Mouse (Mus musculus): ENCODE measurements around the gene Gpr137. TPM values are rescaled to one million over a fixed set of nuclear protein-coding genes. Genes with fewer than 3 reads are reported as not detected.
"Not testable (repeated sequence)": the region's sequence is repeated elsewhere in the genome, so short reads cannot be mapped to it uniquely, and the experiment has no call there.

The Gpr137 gene
- polyA plus RNA-seq, 1 experiment from 2014 or later: 67.1 TPM

DNA sequence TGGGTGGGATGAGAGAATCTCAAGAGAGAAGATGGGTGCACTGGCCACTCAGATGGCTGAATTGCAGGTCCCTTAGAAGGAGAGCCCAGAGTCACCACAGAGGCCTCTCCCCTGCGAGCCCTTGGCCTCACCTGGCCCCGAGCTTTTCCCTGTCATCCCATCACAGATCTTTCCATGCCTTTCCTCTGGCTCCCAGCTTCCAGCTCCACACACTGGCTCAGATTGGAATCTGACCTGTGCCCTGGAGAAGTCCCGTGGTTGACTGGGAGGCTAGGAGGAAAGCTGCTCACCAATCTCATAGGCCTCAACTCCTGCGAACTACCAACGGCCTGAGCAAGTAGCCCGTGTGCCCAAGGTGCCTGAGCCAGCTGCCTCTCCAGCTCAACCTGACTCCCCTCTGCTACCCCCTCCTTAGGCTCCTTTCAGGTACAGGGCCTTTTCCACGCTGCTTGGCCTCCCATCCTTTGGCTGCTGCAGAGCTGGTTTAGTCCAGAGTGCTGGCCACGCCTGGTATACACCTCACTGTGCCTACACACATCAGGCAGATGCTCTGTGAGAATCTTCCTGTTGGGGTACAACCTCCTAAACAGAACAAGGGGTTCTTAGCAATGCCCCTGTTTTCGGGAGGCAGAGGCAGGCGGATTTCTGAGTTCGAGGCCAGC, 36.7 kb downstream of the Gpr137 start:
- Histone ChIP-seq H3K27ac (ENCODE audit: low read depth, low read length) (no peak overlapping the region), H3K27me3 (replicated peaks; ENCODE audit: control insufficient read depth, insufficient read depth, low read length) (no peaks in the 10 kb centered on the region), H3K36me3 (ENCODE audit: control insufficient read depth, insufficient read depth, low read length) (peaks cover 19% of the 10 kb centered on the region), H3K4me3 (ENCODE audit: low read length) (no peak overlapping the region), H3K4me2 (ENCODE audit: low read length) (no peak overlapping the region), H3K4me1 (ENCODE audit: control insufficient read depth, insufficient read depth, low read depth, low read length) (peaks cover 20% of the 10 kb centered on the region), H3K9ac (ENCODE audit: low read depth, low read length) (no peak overlapping the region), H3K9me3 (ENCODE audit: control insufficient read depth, low read length) (no peaks in the 10 kb centered on the region)
- 93% methylated on average over 11 of the region's 11 CpGs for WGBS
- ATAC-seq: no peak

DNA sequence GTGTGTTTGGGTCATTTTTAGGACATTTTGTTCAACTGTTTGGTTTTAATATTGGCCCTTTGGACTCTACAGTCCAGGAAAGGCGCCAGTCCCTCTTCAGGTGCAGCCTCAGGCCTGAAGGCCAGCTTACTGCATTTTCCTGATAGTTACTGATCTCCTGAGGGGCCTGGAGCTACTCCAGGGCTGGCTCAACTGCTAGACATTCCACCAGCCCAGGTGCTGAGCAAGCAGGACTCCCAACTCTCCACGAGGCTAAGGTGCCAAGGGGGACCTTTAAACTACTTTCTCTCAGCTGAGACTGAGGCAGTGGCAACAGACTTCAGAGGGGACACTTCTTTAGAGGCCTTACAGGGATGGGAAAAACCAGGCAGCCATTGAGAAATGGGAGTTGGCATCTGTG, 37.4 kb downstream of the Gpr137 start:
- no peak for ATAC-seq
- no peak overlapping the region for H3K27ac ChIP-seq (ENCODE audit: low read depth, low read length)
- H3K36me3 ChIP-seq (ENCODE audit: control insufficient read depth, insufficient read depth, low read length): peaks cover 19% of the 10 kb centered on the region
- H3K9ac ChIP-seq (ENCODE audit: low read depth, low read length): no peak overlapping the region
- no peaks in the 10 kb centered on the region for H3K27me3 ChIP-seq (replicated peaks; ENCODE audit: control insufficient read depth, insufficient read depth, low read length)
- 85% methylated on average over 2 of the region's 2 CpGs for WGBS
- peaks cover 20% of the 10 kb centered on the region for H3K4me1 ChIP-seq (ENCODE audit: control insufficient read depth, insufficient read depth, low read depth, low read length)
- H3K9me3 ChIP-seq (ENCODE audit: control insufficient read depth, low read length): no peaks in the 10 kb centered on the region
- no peak overlapping the region for H3K4me3 ChIP-seq (ENCODE audit: low read length)
- no peak overlapping the region for H3K4me2 ChIP-seq (ENCODE audit: low read length)

DNA sequence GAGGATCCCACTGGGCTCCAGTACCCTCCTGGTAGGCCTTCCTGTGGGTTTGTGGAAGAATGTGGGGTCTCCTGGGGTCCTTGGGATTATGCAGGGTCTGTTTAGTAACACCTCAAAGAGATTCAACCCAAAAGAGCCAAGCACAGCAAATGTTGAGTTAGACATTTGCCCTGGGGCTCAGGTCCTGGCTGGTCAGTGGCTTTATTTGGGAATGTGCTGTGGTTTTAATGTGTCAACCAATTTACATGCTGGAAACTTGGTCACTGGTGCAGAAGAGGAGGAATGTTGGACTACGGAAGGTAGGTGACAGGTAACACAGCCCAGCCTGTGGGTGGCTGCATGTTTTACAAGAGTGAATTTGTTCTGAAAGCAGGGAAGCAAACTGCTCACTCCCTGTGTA, 39.2 kb downstream of the Gpr137 start:
- ATAC-seq: no peak
- H3K4me1 ChIP-seq (ENCODE audit: control insufficient read depth, insufficient read depth, low read depth, low read length): peaks cover 10% of the 10 kb centered on the region
- 97% methylated on average over 1 of the region's 1 CpGs for WGBS
- H3K4me3 ChIP-seq (ENCODE audit: low read length): no peak overlapping the region
- H3K9me3 ChIP-seq (ENCODE audit: control insufficient read depth, low read length): no peaks in the 10 kb centered on the region
- no peaks in the 10 kb centered on the region for H3K27me3 ChIP-seq (replicated peaks; ENCODE audit: control insufficient read depth, insufficient read depth, low read length)
- peaks cover 19% of the 10 kb centered on the region for H3K36me3 ChIP-seq (ENCODE audit: control insufficient read depth, insufficient read depth, low read length)
- H3K9ac ChIP-seq (ENCODE audit: low read depth, low read length): no peak overlapping the region
- H3K4me2 ChIP-seq (ENCODE audit: low read length): no peak overlapping the region
- no peak overlapping the region for H3K27ac ChIP-seq (ENCODE audit: low read depth, low read length)

DNA sequence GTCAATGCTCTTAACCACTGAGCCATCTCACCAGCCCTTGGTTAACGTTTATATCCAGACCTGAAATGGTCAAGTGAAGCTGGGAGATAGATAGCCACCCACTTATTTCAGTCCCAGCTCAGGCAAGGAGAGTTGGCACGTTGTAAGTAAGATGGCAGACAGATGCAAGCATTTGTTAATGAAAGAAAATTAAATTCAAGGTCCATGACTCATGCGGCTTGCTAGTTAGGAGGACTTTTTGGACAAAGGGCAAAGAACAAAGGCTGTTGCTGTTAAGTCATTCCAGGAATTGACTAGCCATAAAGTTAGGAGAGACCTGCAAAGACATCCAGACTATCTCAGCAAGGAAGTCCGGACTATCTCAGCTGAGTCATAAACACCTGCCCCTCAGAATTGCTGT, 42.6 kb downstream of the Gpr137 start:
- no peaks in the 10 kb centered on the region for H3K4me1 ChIP-seq (ENCODE audit: control insufficient read depth, insufficient read depth, low read depth, low read length)
- H3K4me2 ChIP-seq (ENCODE audit: low read length): no peak overlapping the region
- H3K27ac ChIP-seq (ENCODE audit: low read depth, low read length): no peak overlapping the region
- H3K36me3 ChIP-seq (ENCODE audit: control insufficient read depth, insufficient read depth, low read length): no peaks in the 10 kb centered on the region
- no peak overlapping the region for H3K4me3 ChIP-seq (ENCODE audit: low read length)
- H3K27me3 ChIP-seq (replicated peaks; ENCODE audit: control insufficient read depth, insufficient read depth, low read length): no peaks in the 10 kb centered on the region
- no peak for ATAC-seq
- H3K9ac ChIP-seq (ENCODE audit: low read depth, low read length): no peak overlapping the region
- no peaks in the 10 kb centered on the region for H3K9me3 ChIP-seq (ENCODE audit: control insufficient read depth, low read length)
- WGBS: 86% methylated on average over 4 of the region's 4 CpGs

DNA sequence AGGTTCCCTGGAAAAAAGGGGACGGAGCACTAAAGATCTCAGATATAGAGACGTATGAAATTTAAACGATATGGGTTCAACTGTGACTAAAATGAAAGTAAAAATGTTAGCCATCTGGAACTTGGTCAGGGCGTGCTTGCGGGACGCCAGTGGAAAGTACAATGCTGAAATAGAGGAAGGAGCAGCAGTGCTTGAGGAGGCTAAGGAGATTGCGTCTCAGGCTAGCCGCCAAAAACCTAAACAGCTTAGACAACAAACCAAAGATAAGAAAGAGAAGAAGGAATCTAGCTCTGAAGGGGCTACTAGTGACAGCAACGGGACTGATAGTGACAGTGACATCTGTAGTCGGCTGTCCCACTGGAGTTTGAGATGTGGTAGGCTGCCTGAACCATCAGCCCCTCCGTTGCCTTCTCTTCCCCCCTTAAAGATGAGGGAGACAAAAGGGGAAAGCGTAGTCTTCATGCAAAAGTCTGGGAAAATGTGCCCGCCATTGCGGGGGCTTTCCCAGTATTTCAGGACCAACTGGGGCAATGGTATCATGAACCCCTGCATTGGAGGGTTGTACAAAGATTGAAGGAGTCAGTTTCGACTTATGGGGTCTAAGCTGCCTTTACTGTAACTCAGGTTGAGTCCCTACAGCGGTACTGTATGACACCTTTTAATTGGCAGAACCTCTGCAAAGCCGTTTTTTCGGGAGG, 46.5 kb downstream of the Gpr137 start:
- WGBS: 94% methylated on average over 18 of the region's 18 CpGs
- not testable (repeated sequence) for H3K4me3 ChIP-seq (ENCODE audit: low read length); ATAC-seq; H3K27me3 ChIP-seq (replicated peaks; ENCODE audit: control insufficient read depth, insufficient read depth, low read length); H3K4me2 ChIP-seq (ENCODE audit: low read length); H3K36me3 ChIP-seq (ENCODE audit: control insufficient read depth, insufficient read depth, low read length); H3K9ac ChIP-seq (ENCODE audit: low read depth, low read length); H3K27ac ChIP-seq (ENCODE audit: low read depth, low read length); H3K9me3 ChIP-seq (ENCODE audit: control insufficient read depth, low read length); H3K4me1 ChIP-seq (ENCODE audit: control insufficient read depth, insufficient read depth, low read depth, low read length)

DNA sequence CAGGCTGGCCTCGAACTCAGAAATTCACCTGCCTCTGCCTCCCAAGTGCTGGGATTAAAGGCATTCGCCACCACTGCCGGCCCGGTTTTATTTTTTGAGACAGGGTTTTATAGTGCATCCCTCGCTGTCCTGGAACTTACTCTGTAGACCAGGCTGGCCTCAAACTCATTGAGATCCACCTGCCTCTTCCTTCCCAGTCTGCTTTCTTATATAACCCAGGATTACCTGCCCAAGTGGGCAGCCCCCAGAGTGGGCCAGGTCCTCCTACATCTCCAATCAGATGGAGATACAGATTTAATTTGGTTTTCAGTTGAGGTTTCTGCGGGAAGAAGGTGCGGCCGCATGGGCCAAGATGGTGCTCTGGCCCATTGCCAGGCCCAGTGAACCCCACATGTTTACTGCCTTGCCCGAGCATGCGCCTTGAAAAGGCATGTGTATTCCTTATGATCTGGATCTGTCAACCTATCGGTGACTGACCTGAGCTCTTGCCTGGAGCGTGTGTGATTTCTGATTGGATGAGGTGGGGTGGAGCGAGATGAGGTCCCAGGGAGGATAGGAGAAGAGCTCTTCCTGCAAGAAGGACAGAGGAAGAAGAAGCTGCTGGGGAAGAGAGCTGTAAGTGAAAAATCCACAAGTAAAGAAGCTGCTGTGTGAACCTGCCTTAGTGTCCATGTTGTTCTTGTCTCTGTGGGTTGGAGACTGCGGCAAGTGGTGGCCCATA, 48.4 kb downstream of the Gpr137 start:
- Histone ChIP-seq H3K4me2 (ENCODE audit: low read length) (no peak overlapping the region), H3K9ac (ENCODE audit: low read depth, low read length) (no peak overlapping the region), H3K4me1 (ENCODE audit: control insufficient read depth, insufficient read depth, low read depth, low read length) (no peaks in the 10 kb centered on the region), H3K27ac (ENCODE audit: low read depth, low read length) (no peak overlapping the region), H3K27me3 (replicated peaks; ENCODE audit: control insufficient read depth, insufficient read depth, low read length) (no peaks in the 10 kb centered on the region), H3K36me3 (ENCODE audit: control insufficient read depth, insufficient read depth, low read length) (no peaks in the 10 kb centered on the region), H3K4me3 (ENCODE audit: low read length) (no peak overlapping the region), H3K9me3 (ENCODE audit: control insufficient read depth, low read length) (no peaks in the 10 kb centered on the region)
- 94% methylated on average over 14 of the region's 14 CpGs for WGBS
- ATAC-seq: no peak

DNA sequence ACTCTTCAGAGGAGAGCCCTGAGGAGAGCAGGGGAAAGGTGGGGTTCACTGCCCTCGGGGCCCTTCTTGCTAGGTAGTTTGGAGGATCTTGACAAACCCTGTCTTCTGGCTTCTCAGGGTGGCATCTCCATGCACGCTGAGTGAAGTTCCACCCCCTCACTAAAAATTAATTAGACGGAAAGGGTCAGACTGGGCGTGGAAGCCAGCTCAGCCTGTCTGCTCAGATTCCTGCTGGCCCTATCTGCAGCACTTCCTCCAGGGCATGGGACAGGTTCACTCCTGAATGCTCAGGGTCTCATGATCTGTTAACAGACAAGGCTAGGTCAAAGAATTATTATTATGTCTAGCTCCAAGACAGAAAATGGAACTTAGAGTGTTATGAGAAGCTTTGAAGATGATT, 49.8 kb downstream of the Gpr137 start:
- ATAC-seq: no peak
- 68% methylated on average over 4 of the region's 4 CpGs for WGBS

More for the DNA sequence above, 49.8 kb downstream of the Gpr137 start:
- Histone ChIP-seq H3K9ac (ENCODE audit: low read depth, low read length) (no peak overlapping the region), H3K9me3 (ENCODE audit: control insufficient read depth, low read length) (no peaks in the 10 kb centered on the region), H3K27me3 (replicated peaks; ENCODE audit: control insufficient read depth, insufficient read depth, low read length) (no peaks in the 10 kb centered on the region), H3K27ac (ENCODE audit: low read depth, low read length) (no peak overlapping the region), H3K4me2 (ENCODE audit: low read length) (no peak overlapping the region), H3K4me1 (ENCODE audit: control insufficient read depth, insufficient read depth, low read depth, low read length) (no peaks in the 10 kb centered on the region), H3K4me3 (ENCODE audit: low read length) (no peak overlapping the region), H3K36me3 (ENCODE audit: control insufficient read depth, insufficient read depth, low read length) (no peaks in the 10 kb centered on the region)

Small RNA genes lying within 50 kb of the gene (microRNA-seq; reads per million reads assigned to microRNA genes)
- gene Mir6990: 1.2 reads per million

Other genes starting within 250 kb of the Gpr137 start
- gene Rps6ka4, start 101.8 kb downstream of the Gpr137 start, polyA plus RNA-seq (2015; fragmentation: Nextera tagmentation; extraction: Ambion mirVana): 17.3 and 17.4 TPM in 2 replicates
- gene Ccdc88b, start 84.3 kb downstream of the Gpr137 start, polyA plus RNA-seq (2015; fragmentation: Nextera tagmentation; extraction: Ambion mirVana): 0.80 and 0.85 TPM in 2 replicates
- gene Trmt112, start 32.8 kb downstream of the Gpr137 start, polyA plus RNA-seq (2015; fragmentation: Nextera tagmentation; extraction: Ambion mirVana): 93.9 and 101 TPM in 2 replicates
- gene Prdx5, start 32.4 kb downstream of the Gpr137 start, polyA plus RNA-seq (2015; fragmentation: Nextera tagmentation; extraction: Ambion mirVana): 408 and 532 TPM in 2 replicates
- gene Esrra, start 20.7 kb downstream of the Gpr137 start, polyA plus RNA-seq (2015; fragmentation: Nextera tagmentation; extraction: Ambion mirVana): 17.7 and 17.8 TPM in 2 replicates
- gene Catsperz, start 17.1 kb downstream of the Gpr137 start, polyA plus RNA-seq (2015; fragmentation: Nextera tagmentation; extraction: Ambion mirVana): 2.9 and 3.3 TPM in 2 replicates
- gene Kcnk4, start 8.0 kb downstream of the Gpr137 start, polyA plus RNA-seq (2015; fragmentation: Nextera tagmentation; extraction: Ambion mirVana): 14.4 and 19.1 TPM in 2 replicates
- gene Bad, start 619 bp downstream of the Gpr137 start, polyA plus RNA-seq (2015; fragmentation: Nextera tagmentation; extraction: Ambion mirVana): 96.0 and 109 TPM in 2 replicates
- 89.4 and 96.8 TPM in 2 replicates for gene Ppp1r14b, start 32.5 kb upstream of the Gpr137 start, polyA plus RNA-seq (2015; fragmentation: Nextera tagmentation; extraction: Ambion mirVana)
- gene Plcb3, start 34.0 kb upstream of the Gpr137 start, polyA plus RNA-seq (2015; fragmentation: Nextera tagmentation; extraction: Ambion mirVana): 13.1 and 13.8 TPM in 2 replicates
- gene Fkbp2, start 38.0 kb upstream of the Gpr137 start, polyA plus RNA-seq (2015; fragmentation: Nextera tagmentation; extraction: Ambion mirVana): 159 and 192 TPM in 2 replicates
- 49.6 and 71.2 TPM in 2 replicates for gene Vegfb, start 45.2 kb upstream of the Gpr137 start, polyA plus RNA-seq (2015; fragmentation: Nextera tagmentation; extraction: Ambion mirVana)
- gene Dnajc4, start 50.1 kb upstream of the Gpr137 start, polyA plus RNA-seq (2015; fragmentation: Nextera tagmentation; extraction: Ambion mirVana): 22.7 and 24.8 TPM in 2 replicates
- gene Nudt22, start 53.6 kb upstream of the Gpr137 start, polyA plus RNA-seq (2015; fragmentation: Nextera tagmentation; extraction: Ambion mirVana): 20.6 and 21.8 TPM in 2 replicates
- 22.7 and 25.3 TPM in 2 replicates for gene Trpt1, start 53.7 kb upstream of the Gpr137 start, polyA plus RNA-seq (2015; fragmentation: Nextera tagmentation; extraction: Ambion mirVana)
- 4.0 and 5.7 TPM in 2 replicates for gene Fermt3, start 77.0 kb upstream of the Gpr137 start, polyA plus RNA-seq (2015; fragmentation: Nextera tagmentation; extraction: Ambion mirVana)
- gene Stip1, start 97.5 kb upstream of the Gpr137 start, polyA plus RNA-seq (2015; fragmentation: Nextera tagmentation; extraction: Ambion mirVana): 214 and 236 TPM in 2 replicates
- 6.3 and 7.1 TPM in 2 replicates for gene Macrod1, start 114.3 kb upstream of the Gpr137 start, polyA plus RNA-seq (2015; fragmentation: Nextera tagmentation; extraction: Ambion mirVana)
- gene Flrt1, start 163.2 kb upstream of the Gpr137 start, polyA plus RNA-seq (2015; fragmentation: Nextera tagmentation; extraction: Ambion mirVana): 8.8 and 11.3 TPM in 2 replicates